30 mouse cellular contexts compared by ENCODE assay signal in genomic region chr1:191023806-191024205, GRCm38 (mm10). TPM values are rescaled to one million over a fixed set of nuclear protein-coding genes. Genes with fewer than 3 reads are reported as not detected.
"Had no signal": no experiment of that assay in that cellular context is flagged by ENCODE, and none has a peak within 500 bp of the region (broad histone marks: within the 10 kb centered on the region; RNA-seq: fewer than 3 reads in every experiment).

No protein-coding gene starts in this region.

RNA-seq across cellular contexts. Expression of gene Spata45, which starts 12.6 kb away (rescaled TPM):
- total RNA-seq: gastrocnemius, adult 8-10 months; gastrocnemius, postnatal 14 days; gastrocnemius, postnatal 36 days; heart, adult 2 months; heart, postnatal 14 days; heart, postnatal 36 days; hematopoietic stem cell, adult 5-6 weeks; hindbrain, postnatal 0 days; layer of hippocampus, adult 2 months; layer of hippocampus, postnatal 10 days; layer of hippocampus, postnatal 25 days; left cerebral cortex, adult 2 months; left cerebral cortex, postnatal 14 days; left cerebral cortex, postnatal 36 days had no signal
- polyA plus RNA-seq: gonadal fat pad, adult 2 months; heart, adult 2 months; heart, embryonic 13.5 days; heart, embryonic 15.5 days; heart, postnatal 0 days; hindbrain, embryonic 11.5 days; hindbrain, embryonic 13.5 days; hindbrain, embryonic 15.5 days; hindbrain, postnatal 0 days; intestine, embryonic 14.5 days; intestine, embryonic 16.5 days; kidney, embryonic 14.5 days; kidney, embryonic 16.5 days; limb, embryonic 10.5 days; limb, embryonic 12.5 days; limb, embryonic 14.5 days; liver, embryonic 12.5 days; liver, embryonic 14.5 days had no signal

RNA-seq across cellular contexts. Expression of gene Vash2, which starts 44.7 kb away (rescaled TPM):
- total RNA-seq: hematopoietic stem cell, adult 5-6 weeks had no signal
